Mouse (Mus musculus): ENCODE measurements around the gene Ceacam3. TPM values are rescaled to one million over a fixed set of nuclear protein-coding genes. Genes with fewer than 3 reads are reported as not detected.

Gene Ceacam3
- total and polyA plus RNA-seq, 3 experiments = 0.02 to 0.44 TPM; not detected in 1

- peak; percentile 91 for ATAC-seq (ENCODE audit: extremely low read depth, insufficient number of reproducible peaks, low FRiP score, poor library complexity, severe bottlenecking)
- TF ChIP-seq CTCF (IDR thresholded peaks at IDR 0.05; ENCODE audit: low read depth, low read length) = no peak
- TF ChIP-seq GATA2 (IDR thresholded peaks at IDR 0.05; ENCODE audit: borderline replicate concordance, low read depth, low read length) = no peak
- no peak for TF ChIP-seq POLR2AphosphoS5 (IDR thresholded peaks at IDR 0.05; ENCODE audit: insufficient replicate concordance, low read depth, low read length)
- TF ChIP-seq GATA1 (IDR thresholded peaks at IDR 0.05; ENCODE audit: borderline replicate concordance, low read length) = no peak
- no peak for TF ChIP-seq TAL1 (conservative IDR thresholded peaks at IDR 0.05; ENCODE audit: low read depth, low read length)
These were observed 21.7 kb downstream of the Ceacam3 start for GRCm38 (mm10) chr7:17171827-17172226.

GRCm38 (mm10) chr7:17203177-17203576 is 53.1 kb downstream of the Ceacam3 start, which contains the start of gene Psg29:
Gene Psg29, plus strand, starts transcription at chr7:17203477.
- TF ChIP-seq GATA2 (IDR thresholded peaks at IDR 0.05; ENCODE audit: borderline replicate concordance, low read depth, low read length) (no peak), CTCF (IDR thresholded peaks at IDR 0.05; ENCODE audit: low read depth, low read length) (no peak), POLR2AphosphoS5 (IDR thresholded peaks at IDR 0.05; ENCODE audit: insufficient replicate concordance, low read depth, low read length) (no peak), GATA1 (IDR thresholded peaks at IDR 0.05; ENCODE audit: borderline replicate concordance, low read length) (no peak), TAL1 (conservative IDR thresholded peaks at IDR 0.05; ENCODE audit: low read depth, low read length) (no peak)
- Histone ChIP-seq H3K36me3 (replicated peaks) (no peaks in the 10 kb centered on the region), H3K9me3 (replicated peaks) (no peaks in the 10 kb centered on the region), H3K4me3 (ENCODE audit: low read depth, low read length) (no peak within 1 kb of the TSS), H3K27me3 (ENCODE audit: insufficient read depth, low read length) (no peaks in the 10 kb centered on the region), H3K4me1 (ENCODE audit: insufficient read depth, low read depth, low read length) (no peaks in the 10 kb centered on the region)
- DNase-seq (ENCODE audit: low spot score) = no peak
- no peak for ATAC-seq (ENCODE audit: extremely low read depth, insufficient number of reproducible peaks, low FRiP score, poor library complexity, severe bottlenecking)

More at GRCm38 (mm10) chr7:17171827-17172226, 21.7 kb downstream of the Ceacam3 start:
- Histone ChIP-seq H3K4me1 (ENCODE audit: insufficient read depth, low read depth, low read length) (peaks cover 10% of the 10 kb centered on the region), H3K4me3 (ENCODE audit: low read depth, low read length) (no peak overlapping the region), H3K27me3 (ENCODE audit: insufficient read depth, low read length) (peaks cover 4% of the 10 kb centered on the region; the same call in 1 of the 2 replicates), H3K9me3 (replicated peaks) (no peaks in the 10 kb centered on the region), H3K36me3 (replicated peaks) (no peaks in the 10 kb centered on the region)
- no peak for DNase-seq (ENCODE audit: low spot score)

GRCm38 (mm10) chr7:17205530-17206184 is 55.6 kb downstream of the Ceacam3 start:
- H3K9me3 ChIP-seq (replicated peaks) = no peaks in the 10 kb centered on the region
- H3K4me3 ChIP-seq (ENCODE audit: low read depth, low read length) = no peak overlapping the region
- DNase-seq (ENCODE audit: low spot score) (no peak), ATAC-seq (ENCODE audit: extremely low read depth, insufficient number of reproducible peaks, low FRiP score, poor library complexity, severe bottlenecking) (peak; percentile 68)
- TF ChIP-seq GATA1 (IDR thresholded peaks at IDR 0.05; ENCODE audit: borderline replicate concordance, low read length) = no peak
- no peak for TF ChIP-seq GATA2 (IDR thresholded peaks at IDR 0.05; ENCODE audit: borderline replicate concordance, low read depth, low read length)
- no peak for TF ChIP-seq TAL1 (conservative IDR thresholded peaks at IDR 0.05; ENCODE audit: low read depth, low read length)
- TF ChIP-seq CTCF (IDR thresholded peaks at IDR 0.05; ENCODE audit: low read depth, low read length) = peak; percentile 38; the same call in 1 of the 2 replicates
- no peaks in the 10 kb centered on the region for H3K36me3 ChIP-seq (replicated peaks)
- H3K4me1 ChIP-seq (ENCODE audit: insufficient read depth, low read depth, low read length) = no peaks in the 10 kb centered on the region
- no peaks in the 10 kb centered on the region for H3K27me3 ChIP-seq (ENCODE audit: insufficient read depth, low read length)

Other genes starting within 250 kb of the Ceacam3 start
- not detected in 2 replicates for gene Ptgir, start 243.8 kb upstream of the Ceacam3 start, total RNA-seq (2014; fragmentation: Nextera tagmentation)
- 3.1 and 3.5 TPM in 2 replicates for gene Ptgir, start 243.8 kb upstream of the Ceacam3 start, total RNA-seq (2017)
- 0.05 and 0.07 TPM in 2 replicates for gene Ptgir, start 243.8 kb upstream of the Ceacam3 start, polyA plus RNA-seq (2012)
- 157 and 166 TPM in 2 replicates for gene Calm3, start 226.2 kb upstream of the Ceacam3 start, total RNA-seq (2014; fragmentation: Nextera tagmentation)
- gene Calm3, start 226.2 kb upstream of the Ceacam3 start, total RNA-seq (2017) = 313 and 344 TPM in 2 replicates
- 792 and 815 TPM in 2 replicates for gene Calm3, start 226.2 kb upstream of the Ceacam3 start, polyA plus RNA-seq (2012)
- not detected in 2 replicates for gene Pnmal2, start 205.6 kb upstream of the Ceacam3 start, total RNA-seq (2014; fragmentation: Nextera tagmentation)
- gene Pnmal2, start 205.6 kb upstream of the Ceacam3 start, total RNA-seq (2017) = 0.06 and 0.22 TPM in 2 replicates
- gene Pnmal2, start 205.6 kb upstream of the Ceacam3 start, polyA plus RNA-seq (2012) = not detected in 2 replicates
- gene Pnmal1, start 190.6 kb upstream of the Ceacam3 start, total RNA-seq (2014; fragmentation: Nextera tagmentation) = not detected in 2 replicates
- 0.05 TPM in 1 of 2 replicates, not detected in the other for gene Pnmal1, start 190.6 kb upstream of the Ceacam3 start, total RNA-seq (2017)
- gene Pnmal1, start 190.6 kb upstream of the Ceacam3 start, polyA plus RNA-seq (2012) = 0.01 TPM in 1 of 2 replicates, not detected in the other
- not detected in 2 replicates for gene Gm42372, start 167.2 kb upstream of the Ceacam3 start, total RNA-seq (2014; fragmentation: Nextera tagmentation)
- gene Gm42372, start 167.2 kb upstream of the Ceacam3 start, total RNA-seq (2017) = 0.06 and 0.22 TPM in 2 replicates
- not detected in 2 replicates for gene Gm42372, start 167.2 kb upstream of the Ceacam3 start, polyA plus RNA-seq (2012)
- gene Ccdc8, start 157.6 kb upstream of the Ceacam3 start, total RNA-seq (2014; fragmentation: Nextera tagmentation) = 7.1 and 8.2 TPM in 2 replicates
- 3.3 and 4.1 TPM in 2 replicates for gene Ccdc8, start 157.6 kb upstream of the Ceacam3 start, total RNA-seq (2017)
- gene Ccdc8, start 157.6 kb upstream of the Ceacam3 start, polyA plus RNA-seq (2012) = 17.6 and 18.6 TPM in 2 replicates
- 102 and 112 TPM in 2 replicates for gene Ppp5c, start 122.4 kb upstream of the Ceacam3 start, total RNA-seq (2014; fragmentation: Nextera tagmentation)
- gene Ppp5c, start 122.4 kb upstream of the Ceacam3 start, total RNA-seq (2017) = 44.9 and 50.2 TPM in 2 replicates
- gene Ppp5c, start 122.4 kb upstream of the Ceacam3 start, polyA plus RNA-seq (2012) = 92.9 and 94.1 TPM in 2 replicates
- gene Hif3a, start 87.9 kb upstream of the Ceacam3 start, total RNA-seq (2014; fragmentation: Nextera tagmentation) = 240 and 246 TPM in 2 replicates
- 18.0 and 19.6 TPM in 2 replicates for gene Hif3a, start 87.9 kb upstream of the Ceacam3 start, total RNA-seq (2017)
- gene Hif3a, start 87.9 kb upstream of the Ceacam3 start, polyA plus RNA-seq (2012) = 162 and 183 TPM in 2 replicates
- 0.87 and 1.9 TPM in 2 replicates for gene Psg16, start 76.2 kb upstream of the Ceacam3 start, total RNA-seq (2014; fragmentation: Nextera tagmentation)
- gene Psg16, start 76.2 kb upstream of the Ceacam3 start, total RNA-seq (2017) = 0.29 and 0.71 TPM in 2 replicates
- 0.02 and 0.08 TPM in 2 replicates for gene Psg16, start 76.2 kb upstream of the Ceacam3 start, polyA plus RNA-seq (2012)
- not detected in 2 replicates for gene Psg29, start 53.2 kb downstream of the Ceacam3 start, total RNA-seq (2014; fragmentation: Nextera tagmentation)
- gene Psg29, start 53.2 kb downstream of the Ceacam3 start, total RNA-seq (2017) = 0.06 and 0.11 TPM in 2 replicates
- not detected in 2 replicates for gene Psg29, start 53.2 kb downstream of the Ceacam3 start, polyA plus RNA-seq (2012)